ENCODE assay signal across 10 mouse cellular contexts in genomic region chr5:30769075-30769474, GRCm38 (mm10). TPM values are rescaled to one million over a fixed set of nuclear protein-coding genes. Genes with fewer than 3 reads are reported as not detected.
DNase-seq lines count a peak whose midpoint lies in the region; ATAC-seq and TF ChIP-seq lines count a peak whose summit lies in the region.
"Had no signal": no experiment of that assay in that cellular context is flagged by ENCODE, and none has a peak within 500 bp of the region (broad histone marks: within the 10 kb centered on the region; RNA-seq: fewer than 3 reads in every experiment).

No protein-coding gene starts in this region.

- H3K4me3 ChIP-seq in kidney, embryonic 16.5 days (ENCODE audit: low read length) = no peak overlapping the region
- no peak overlapping the region for H3K4me3 ChIP-seq in forebrain, embryonic 14.5 days (ENCODE audit: low read depth, low read length)
- H3K4me3 ChIP-seq in forebrain, embryonic 15.5 days = no peak overlapping the region
- H3K4me3 ChIP-seq in liver, postnatal 0 days (ENCODE audit: low read depth, low read length) = no peak overlapping the region

- H3K4me2 ChIP-seq in kidney, embryonic 16.5 days (replicated peaks; ENCODE audit: low read depth, low read length) = no peak overlapping the region
- no peak overlapping the region for H3K4me2 ChIP-seq in forebrain, embryonic 14.5 days (ENCODE audit: low read length)
- H3K4me2 ChIP-seq in forebrain, embryonic 15.5 days (replicated peaks) = no peak overlapping the region
- peak overlapping the region; percentile 35; the same call in 1 of the 2 replicates for H3K4me2 ChIP-seq in liver, postnatal 0 days (ENCODE audit: low read depth, low read length)

- H3K27ac ChIP-seq in kidney, embryonic 16.5 days (ENCODE audit: low read length) = no peak overlapping the region
- H3K27ac ChIP-seq in forebrain, embryonic 14.5 days (ENCODE audit: low read depth, low read length) = peak overlapping the region; percentile 10; the same call in 1 of the 2 replicates
- H3K27ac ChIP-seq in forebrain, embryonic 15.5 days (replicated peaks) = peak overlapping the region; percentile 79; the same call in 1 of the 2 replicates
- no peak overlapping the region for H3K27ac ChIP-seq in liver, postnatal 0 days (ENCODE audit: low read depth)
- H3K27ac ChIP-seq: kidney, postnatal 0 days had no signal

- no peaks in the 10 kb centered on the region for H3K36me3 ChIP-seq in kidney, embryonic 16.5 days (ENCODE audit: insufficient read depth, low read length)
- peaks cover 14% of the 10 kb centered on the region for H3K36me3 ChIP-seq in forebrain, embryonic 14.5 days (ENCODE audit: control insufficient read depth, insufficient read depth, low read length)
- peaks cover 8% of the 10 kb centered on the region for H3K36me3 ChIP-seq in forebrain, embryonic 15.5 days
- H3K36me3 ChIP-seq in liver, postnatal 0 days (replicated peaks; ENCODE audit: insufficient read depth, low read length) = no peaks in the 10 kb centered on the region

- ATAC-seq in kidney, embryonic 16.5 days (ENCODE audit: low FRiP score, low TSS enrichment) = 0 out of 2 replicates have a peak, but pooled peaks have one; percentile 12
- ATAC-seq in forebrain, embryonic 14.5 days = no peak
- ATAC-seq in forebrain, embryonic 15.5 days (replicated peaks) = peak; percentile 2; the same call in 1 of the 2 replicates
- peak; percentile 71 for ATAC-seq in liver, postnatal 0 days
- ATAC-seq: Patski had no signal

- H3K4me1 ChIP-seq in kidney, embryonic 16.5 days (ENCODE audit: insufficient read depth, low read length) = peaks cover 15% of the 10 kb centered on the region
- peaks cover 35% of the 10 kb centered on the region for H3K4me1 ChIP-seq in forebrain, embryonic 14.5 days (ENCODE audit: control insufficient read depth, insufficient read depth, low read length)
- H3K4me1 ChIP-seq in forebrain, embryonic 15.5 days = peaks cover 78% of the 10 kb centered on the region
- H3K4me1 ChIP-seq in liver, postnatal 0 days (ENCODE audit: insufficient read depth) = peaks cover 8% of the 10 kb centered on the region; the same call in 1 of the 2 replicates

- H3K9ac ChIP-seq in kidney, embryonic 16.5 days (replicated peaks; ENCODE audit: low read length) = no peak overlapping the region
- no peak overlapping the region for H3K9ac ChIP-seq in forebrain, embryonic 14.5 days (ENCODE audit: low read length)
- H3K9ac ChIP-seq in forebrain, embryonic 15.5 days (replicated peaks) = no peak overlapping the region
- no peak overlapping the region for H3K9ac ChIP-seq in liver, postnatal 0 days (replicated peaks)

- TF ChIP-seq EP300 in liver, postnatal 0 days (IDR thresholded peaks at IDR 0.05; ENCODE audit: low read depth) = no peak

- no peaks in the 10 kb centered on the region for H3K27me3 ChIP-seq in kidney, embryonic 16.5 days (ENCODE audit: insufficient read depth, low read length)
- no peaks in the 10 kb centered on the region for H3K27me3 ChIP-seq in forebrain, embryonic 14.5 days (replicated peaks; ENCODE audit: control insufficient read depth, insufficient read depth, low read length)
- H3K27me3 ChIP-seq in forebrain, embryonic 15.5 days = no peaks in the 10 kb centered on the region
- no peaks in the 10 kb centered on the region for H3K27me3 ChIP-seq in liver, postnatal 0 days (ENCODE audit: insufficient read depth, low read length)
- H3K27me3 ChIP-seq: Patski had no signal

- no peak for TF ChIP-seq CTCF in liver, postnatal 0 days (IDR thresholded peaks at IDR 0.05; ENCODE audit: low read depth)

- no peaks in the 10 kb centered on the region for H3K9me3 ChIP-seq in kidney, embryonic 16.5 days (ENCODE audit: low read length)
- no peaks in the 10 kb centered on the region for H3K9me3 ChIP-seq in forebrain, embryonic 14.5 days (replicated peaks; ENCODE audit: control insufficient read depth, low read length)
- no peaks in the 10 kb centered on the region for H3K9me3 ChIP-seq in forebrain, embryonic 15.5 days
- no peaks in the 10 kb centered on the region for H3K9me3 ChIP-seq in liver, postnatal 0 days (ENCODE audit: low read length)

- WGBS in kidney, embryonic 16.5 days = 75% methylated on average over 9 of the region's 9 CpGs
- WGBS in forebrain, embryonic 14.5 days = 78% methylated on average over 9 of the region's 9 CpGs
- WGBS in forebrain, embryonic 15.5 days = 76% methylated on average over 9 of the region's 9 CpGs
- WGBS in liver, postnatal 0 days (ENCODE audit: insufficient replicate concordance) = 66% methylated on average over 9 of the region's 9 CpGs

- no peak for DNase-seq in kidney, adult 9 months
- no peak for DNase-seq in forebrain, embryonic 14.5 days (ENCODE audit: low spot score)
- no peak for DNase-seq in liver, postnatal 0 days
- no peak for DNase-seq in ovary, postnatal 10 days (ENCODE audit: low spot score)
- DNase-seq in cerebellum, postnatal 4 days (ENCODE audit: low spot score in 2 of 2) = no peak
- DNase-seq: cerebellum, adult 9-10 months had no signal

RNA-seq across cellular contexts. Expression of gene Mapre3, which starts 45.4 kb away (rescaled TPM):
- polyA plus RNA-seq in kidney, embryonic 16.5 days (2015; fragmentation: Nextera tagmentation; extraction: Ambion mirVana) = 22.1 and 22.7 TPM in 2 replicates
- 66.1 and 93.3 TPM in 2 replicates for polyA plus RNA-seq in forebrain, embryonic 14.5 days (2014; fragmentation: Nextera tagmentation; extraction: Ambion mirVana)
- 101 and 110 TPM in 2 replicates for polyA plus RNA-seq in forebrain, embryonic 15.5 days (2015; fragmentation: Nextera tagmentation; extraction: Ambion mirVana)
- polyA plus RNA-seq in liver, postnatal 0 days (2015; fragmentation: Nextera tagmentation; extraction: Ambion mirVana) = 7.4 and 8.0 TPM in 2 replicates

RNA-seq across cellular contexts. Expression of gene Dpysl5, which starts 57.7 kb away (rescaled TPM):
- polyA plus RNA-seq in kidney, embryonic 16.5 days (2015; fragmentation: Nextera tagmentation; extraction: Ambion mirVana) = 5.4 and 7.1 TPM in 2 replicates
- polyA plus RNA-seq in forebrain, embryonic 14.5 days (2014; fragmentation: Nextera tagmentation; extraction: Ambion mirVana) = 152 and 207 TPM in 2 replicates
- polyA plus RNA-seq in forebrain, embryonic 15.5 days (2015; fragmentation: Nextera tagmentation; extraction: Ambion mirVana) = 216 and 226 TPM in 2 replicates
- 0.05 TPM in 1 of 2 replicates, not detected in the other for polyA plus RNA-seq in liver, postnatal 0 days (2015; fragmentation: Nextera tagmentation; extraction: Ambion mirVana)

Comparison
In these comparisons a context has a peak if more than half of its experiments do, and no peak if none do; other contexts are left out.
1. H3K27ac ChIP-seq: peak in forebrain, embryonic 14.5 days (single experiment) and forebrain, embryonic 15.5 days (single experiment); none in kidney, embryonic 16.5 days (single experiment) and liver, postnatal 0 days (single experiment).
2. RNA of gene Dpysl5, which starts 57.7 kb away (polyA plus RNA-seq): 216 to 226 TPM in forebrain, embryonic 15.5 days and 152 to 207 TPM in forebrain, embryonic 14.5 days; 5.4 to 7.1 TPM in kidney, embryonic 16.5 days and 0.05 TPM in liver, postnatal 0 days; every median in the first group is over 10 times any median in the second.